ENCODE assay signal across 8 mouse cellular contexts in the genomic region with DNA sequence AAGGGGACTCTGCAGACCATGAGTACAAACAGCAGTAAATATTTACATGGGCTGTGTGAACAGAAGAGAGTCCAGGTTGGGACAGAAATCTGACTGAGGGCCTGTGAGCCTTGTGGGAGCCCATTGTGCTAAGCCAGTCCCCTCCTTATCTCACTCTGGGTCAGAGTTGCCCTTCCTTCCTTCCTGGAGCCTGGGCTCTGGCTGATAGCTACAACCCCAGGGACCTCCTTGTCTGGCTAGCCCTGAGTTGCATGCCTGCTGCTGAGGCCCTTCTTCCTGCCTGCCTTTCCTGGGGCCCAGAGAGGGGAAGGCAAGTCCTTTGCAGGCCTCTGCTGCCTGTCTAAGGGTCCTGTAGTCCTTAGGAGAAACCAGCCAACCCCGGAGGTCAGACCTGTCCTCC. TPM values are rescaled to one million over a fixed set of nuclear protein-coding genes. Genes with fewer than 3 reads are reported as not detected.
A peak's percentile ranks its signal among the peaks of the same experiment; 100 is the strongest.
DNase-seq lines count a peak whose midpoint lies in the region; ATAC-seq lines count a peak whose summit lies in the region.

No protein-coding gene starts in this region.

- peak overlapping the region; percentile 15; the same call in 1 of the 2 replicates for H3K9ac ChIP-seq in embryonic facial prominence, embryonic 12.5 days
- no peak overlapping the region; the same call in 1 of the 2 replicates for H3K9ac ChIP-seq in hindbrain, embryonic 15.5 days
- peak overlapping the region; percentile 65 for H3K9ac ChIP-seq in liver, embryonic 12.5 days
- H3K9ac ChIP-seq in neural tube, embryonic 15.5 days (replicated peaks): no peak overlapping the region

- no peak overlapping the region for H3K4me2 ChIP-seq in embryonic facial prominence, embryonic 12.5 days (replicated peaks)
- no peak overlapping the region for H3K4me2 ChIP-seq in hindbrain, embryonic 15.5 days
- H3K4me2 ChIP-seq in liver, embryonic 12.5 days: peak overlapping the region; percentile 63
- no peak overlapping the region for H3K4me2 ChIP-seq in neural tube, embryonic 15.5 days

- H3K4me3 ChIP-seq in embryonic facial prominence, embryonic 12.5 days: no peak overlapping the region
- H3K4me3 ChIP-seq in hindbrain, embryonic 15.5 days: no peak overlapping the region
- H3K4me3 ChIP-seq in liver, embryonic 12.5 days: peak overlapping the region; percentile 20
- no peak overlapping the region for H3K4me3 ChIP-seq in neural tube, embryonic 15.5 days (replicated peaks)

- peaks cover 55% of the 10 kb centered on the region for H3K36me3 ChIP-seq in embryonic facial prominence, embryonic 12.5 days
- no peaks in the 10 kb centered on the region for H3K36me3 ChIP-seq in hindbrain, embryonic 15.5 days
- peaks cover 27% of the 10 kb centered on the region for H3K36me3 ChIP-seq in liver, embryonic 12.5 days
- peaks cover 23% of the 10 kb centered on the region for H3K36me3 ChIP-seq in neural tube, embryonic 15.5 days

- peak overlapping the region; percentile 84 for H3K27ac ChIP-seq in embryonic facial prominence, embryonic 12.5 days
- H3K27ac ChIP-seq in hindbrain, embryonic 15.5 days (replicated peaks): peak overlapping the region; percentile 62; the same call in 1 of the 2 replicates
- H3K27ac ChIP-seq in liver, embryonic 12.5 days: peak overlapping the region; percentile 92
- peak overlapping the region; percentile 42; the same call in 1 of the 2 replicates for H3K27ac ChIP-seq in neural tube, embryonic 15.5 days (replicated peaks)

- no peak for ATAC-seq in embryonic facial prominence, embryonic 12.5 days (ENCODE audit: insufficient number of reproducible peaks, insufficient read depth, low FRiP score, low TSS enrichment)
- no peak for ATAC-seq in hindbrain, embryonic 15.5 days (ENCODE audit: low FRiP score, low read depth)
- peak; percentile 94 for ATAC-seq in liver, embryonic 12.5 days
- ATAC-seq in neural tube, embryonic 15.5 days (ENCODE audit: low FRiP score): no peak

- 50% methylated on average over 1 of the region's 1 CpGs for WGBS in embryonic facial prominence, embryonic 12.5 days
- WGBS in hindbrain, embryonic 15.5 days: 78% methylated on average over 1 of the region's 1 CpGs
- 13% methylated on average over 1 of the region's 1 CpGs for WGBS in liver, embryonic 12.5 days (ENCODE audit: insufficient replicate concordance)
- WGBS in neural tube, embryonic 15.5 days: 75% methylated on average over 1 of the region's 1 CpGs

- peak; percentile 65 for DNase-seq in adrenal gland, postnatal 10 days
- DNase-seq in adrenal gland, postnatal 25 days: no peak
- no peak for DNase-seq in ovary, adult 18-20 months (ENCODE audit: low spot score)
- DNase-seq in layer of hippocampus, adult 8-10 months (ENCODE audit: low spot score in 2 of 2): no peak

- no peaks in the 10 kb centered on the region for H3K9me3 ChIP-seq in embryonic facial prominence, embryonic 12.5 days
- H3K9me3 ChIP-seq in hindbrain, embryonic 15.5 days: no peaks in the 10 kb centered on the region
- no peaks in the 10 kb centered on the region for H3K9me3 ChIP-seq in liver, embryonic 12.5 days (replicated peaks)
- H3K9me3 ChIP-seq in neural tube, embryonic 15.5 days (replicated peaks): no peaks in the 10 kb centered on the region

- H3K4me1 ChIP-seq in embryonic facial prominence, embryonic 12.5 days: peaks cover 14% of the 10 kb centered on the region
- peaks cover 29% of the 10 kb centered on the region for H3K4me1 ChIP-seq in hindbrain, embryonic 15.5 days (replicated peaks)
- peaks cover 88% of the 10 kb centered on the region for H3K4me1 ChIP-seq in liver, embryonic 12.5 days
- H3K4me1 ChIP-seq in neural tube, embryonic 15.5 days: peaks cover 40% of the 10 kb centered on the region

- no peaks in the 10 kb centered on the region for H3K27me3 ChIP-seq in embryonic facial prominence, embryonic 12.5 days
- no peaks in the 10 kb centered on the region for H3K27me3 ChIP-seq in hindbrain, embryonic 15.5 days
- H3K27me3 ChIP-seq in liver, embryonic 12.5 days (replicated peaks): no peaks in the 10 kb centered on the region
- no peaks in the 10 kb centered on the region for H3K27me3 ChIP-seq in neural tube, embryonic 15.5 days (replicated peaks)

RNA-seq across cellular contexts. Expression of a gene that starts 46.5 kb away (rescaled TPM):
- total RNA-seq in adrenal gland, postnatal 10 days (2021): 10 to 100 TPM; 37.9 to 41.6 TPM
- total RNA-seq in adrenal gland, postnatal 25 days (2021): 50.9 and 52.6 TPM in 2 replicates
- polyA plus RNA-seq in embryonic facial prominence, embryonic 12.5 days (2016; fragmentation: Nextera tagmentation; extraction: Ambion mirVana): 22.4 and 23.5 TPM in 2 replicates
- 27.8 and 31.9 TPM in 2 replicates for polyA plus RNA-seq in hindbrain, embryonic 15.5 days (2015; fragmentation: Nextera tagmentation; extraction: Ambion mirVana)
- polyA plus RNA-seq in liver, embryonic 12.5 days (2016; fragmentation: Nextera tagmentation; extraction: Ambion mirVana): 19.0 and 19.5 TPM in 2 replicates
- 23.5 and 25.5 TPM in 2 replicates for polyA plus RNA-seq in neural tube, embryonic 15.5 days (2015; fragmentation: Nextera tagmentation; extraction: Ambion mirVana)
- 10 to 100 TPM; 91.0 to 98.4 (median 93.7) TPM for total RNA-seq in layer of hippocampus, adult 8-10 months (2022)

RNA-seq across cellular contexts. Expression of a gene that starts 58.3 kb away (rescaled TPM):
- 10 to 100 TPM; 21.5 to 23.4 TPM for total RNA-seq in adrenal gland, postnatal 10 days (2021)
- total RNA-seq in adrenal gland, postnatal 25 days (2021): 20.3 and 27.1 TPM in 2 replicates
- 44.9 and 47.6 TPM in 2 replicates for polyA plus RNA-seq in embryonic facial prominence, embryonic 12.5 days (2016; fragmentation: Nextera tagmentation; extraction: Ambion mirVana)
- polyA plus RNA-seq in hindbrain, embryonic 15.5 days (2015; fragmentation: Nextera tagmentation; extraction: Ambion mirVana): 23.4 and 24.7 TPM in 2 replicates
- polyA plus RNA-seq in liver, embryonic 12.5 days (2016; fragmentation: Nextera tagmentation; extraction: Ambion mirVana): 12.4 TPM in 2 replicates
- polyA plus RNA-seq in neural tube, embryonic 15.5 days (2015; fragmentation: Nextera tagmentation; extraction: Ambion mirVana): 18.3 and 21.4 TPM in 2 replicates
- total RNA-seq in layer of hippocampus, adult 8-10 months (2022): 10 to 100 TPM; 17.4 to 22.3 (median 19.4) TPM

RNA-seq across cellular contexts. Expression of a gene that starts 59.5 kb away (rescaled TPM):
- total RNA-seq in adrenal gland, postnatal 10 days (2021): 100 to 1,000 TPM; 100 to 106 TPM
- 107 and 113 TPM in 2 replicates for total RNA-seq in adrenal gland, postnatal 25 days (2021)
- polyA plus RNA-seq in embryonic facial prominence, embryonic 12.5 days (2016; fragmentation: Nextera tagmentation; extraction: Ambion mirVana): 157 and 161 TPM in 2 replicates
- 329 and 338 TPM in 2 replicates for polyA plus RNA-seq in hindbrain, embryonic 15.5 days (2015; fragmentation: Nextera tagmentation; extraction: Ambion mirVana)
- polyA plus RNA-seq in liver, embryonic 12.5 days (2016; fragmentation: Nextera tagmentation; extraction: Ambion mirVana): 71.5 and 72.9 TPM in 2 replicates
- polyA plus RNA-seq in neural tube, embryonic 15.5 days (2015; fragmentation: Nextera tagmentation; extraction: Ambion mirVana): 281 and 314 TPM in 2 replicates
- 100 to 1,000 TPM; 175 to 202 (median 183) TPM for total RNA-seq in layer of hippocampus, adult 8-10 months (2022)

Comparison
In these comparisons a context has a peak if more than half of its experiments do, and no peak if none do; other contexts are left out.
1. H3K27ac ChIP-seq: peak in every context shown above with its lines; median percentile 92 in liver, embryonic 12.5 days; 84 in embryonic facial prominence, embryonic 12.5 days; 62 in hindbrain, embryonic 15.5 days; 42 in neural tube, embryonic 15.5 days.
2. H3K9ac ChIP-seq: peak in embryonic facial prominence, embryonic 12.5 days (single experiment) and liver, embryonic 12.5 days (single experiment); none in hindbrain, embryonic 15.5 days (single experiment) and neural tube, embryonic 15.5 days (single experiment).